Mouse (Mus musculus) limb, embryonic 14.5 days (tissue): ENCODE data around the gene Sestd1. TPM values are rescaled to one million over a fixed set of nuclear protein-coding genes. Genes with fewer than 3 reads are reported as not detected.

Experiments
- ATAC-seq: fragments of 200-750 bp; cut with Nextera tagmentation; 2 replicates; pipeline ENCODE4 v1.8.0; 2017; ENCODE audit warnings: low read depth, moderate number of reproducible peaks, moderate TSS enrichment; ENCODE audit not compliant: low FRiP score
- DNase-seq: peaks from one replicate; pipeline ENCODE4 v3.0.0-alpha.2; 2015; ENCODE audit warnings: low spot score
- H3K27ac ChIP-seq: fragments of 300-500 bp; sonication (generic); replicated peaks from 2 replicates; pipeline ENCODE4 v1.5.1; 2014; ENCODE audit warnings: low read depth, mild to moderate bottlenecking, low read length, moderate library complexity, mixed read lengths
- H3K27me3 ChIP-seq: fragments of 300-500 bp; sonication (generic); 2 replicates; pipeline ENCODE4 v1.6.1; 2014; ENCODE audit warnings: low read length, mixed read lengths; ENCODE audit not compliant: control insufficient read depth, insufficient read depth
- H3K36me3 ChIP-seq: fragments of 300-500 bp; sonication (generic); 2 replicates; pipeline ENCODE4 v1.6.1; 2014; ENCODE audit warnings: mild to moderate bottlenecking, low read length, moderate library complexity, mixed read lengths; ENCODE audit not compliant: control insufficient read depth, insufficient read depth
- H3K4me1 ChIP-seq: fragments of 300-500 bp; sonication (generic); 2 replicates; pipeline ENCODE4 v1.6.1; 2014; ENCODE audit warnings: antibody characterized with exemption, low read length, mixed read lengths; ENCODE audit not compliant: control insufficient read depth, insufficient read depth
- H3K4me2 ChIP-seq: fragments of 300-500 bp; sonication (generic); replicated peaks from 2 replicates; pipeline ENCODE4 v1.6.1; 2014; ENCODE audit warnings: low read depth, mild to moderate bottlenecking, low read length, moderate library complexity; ENCODE audit not compliant: severe bottlenecking
- H3K4me3 ChIP-seq: fragments of 300-500 bp; sonication (generic); replicated peaks from 2 replicates; pipeline ENCODE4 v1.5.1; 2014; ENCODE audit warnings: low read length
- H3K9ac ChIP-seq: fragments of 300-500 bp; sonication (generic); 2 replicates; pipeline ENCODE4 v1.6.1; 2014; ENCODE audit warnings: mild to moderate bottlenecking, low read depth, low read length, moderate library complexity; ENCODE audit not compliant: severe bottlenecking
- H3K9me3 ChIP-seq: fragments of 300-500 bp; sonication (generic); 2 replicates; pipeline ENCODE4 v1.6.1; 2016; ENCODE audit warnings: low read length; ENCODE audit not compliant: control insufficient read depth
- POLR2A ChIP-seq: fragments of 200-500 bp; IDR thresholded peaks from 2 replicates; pipeline ENCODE4 v1.8.0; 2012; ENCODE audit warnings: inconsistent platforms, mild to moderate bottlenecking, moderate library complexity, borderline replicate concordance; ENCODE audit not compliant: insufficient read depth, insufficient read length; ENCODE audit errors: extremely low read depth
- WGBS: fragments of 180-500 bp; shearing (Covaris S2); extraction: QIAGEN DNeasy Blood & Tissue Kit; methylation state at CpG from one replicate; pipeline ENCODE4 v1.1.7; 2014; 5-methylcytosine and 5-hydroxymethylcytosine counted together
- polyA plus RNA-seq, 2 experiments: library from polyadenylated mRNA; depleted of rRNA in 1 of 2; stranded (reverse) in 1 of 2; unstranded in 1 of 2; fragments of >200 nt; fragmentation: Nextera tagmentation in 1 of 2; extraction: Ambion mirVana in 1 of 2; gene quantifications; 2 replicates each; pipeline versions ENCODE4 v1.2.1 to v1.2.3; 2012 to 2014

Sestd1 gene
- polyA plus RNA-seq, 2 experiments: 23.8 to 25.4 TPM

- no peak for ATAC-seq
- TF ChIP-seq POLR2A: no peak
- Histone ChIP-seq H3K4me2 (no peak overlapping the region), H3K9me3 (no peaks in the 10 kb centered on the region), H3K27me3 (no peaks in the 10 kb centered on the region), H3K9ac (no peak overlapping the region), H3K27ac (no peak overlapping the region), H3K4me1 (no peaks in the 10 kb centered on the region), H3K36me3 (peaks cover 60% of the 10 kb centered on the region), H3K4me3 (no peak overlapping the region)
- 92% methylated on average over 3 of the region's 3 CpGs for WGBS
- DNase-seq: no peak
These were observed 90.1 kb downstream of the Sestd1 start for GRCm38 (mm10) chr2:77190301-77190700.

- 95% methylated on average over 7 of the region's 7 CpGs for WGBS
- ATAC-seq: no peak
- H3K36me3 ChIP-seq: peaks cover 56% of the 10 kb centered on the region
- no peak overlapping the region for H3K4me3 ChIP-seq
- no peaks in the 10 kb centered on the region for H3K9me3 ChIP-seq
- no peak overlapping the region for H3K4me2 ChIP-seq
- H3K27me3 ChIP-seq: no peaks in the 10 kb centered on the region
- no peak for TF ChIP-seq POLR2A
- H3K4me1 ChIP-seq: no peaks in the 10 kb centered on the region
- no peak for DNase-seq
- no peak overlapping the region for H3K27ac ChIP-seq
- H3K9ac ChIP-seq: no peak overlapping the region
These were observed 90.7 kb downstream of the Sestd1 start for GRCm38 (mm10) chr2:77189671-77190070.

GRCm38 (mm10) chr2:77187501-77187900, 92.9 kb downstream of the Sestd1 start:
- Histone ChIP-seq H3K27ac (no peak overlapping the region), H3K4me3 (no peak overlapping the region), H3K36me3 (peaks cover 44% of the 10 kb centered on the region), H3K27me3 (no peaks in the 10 kb centered on the region), H3K4me1 (no peaks in the 10 kb centered on the region), H3K9me3 (no peaks in the 10 kb centered on the region), H3K4me2 (no peak overlapping the region), H3K9ac (no peak overlapping the region)
- 86% methylated on average over 3 of the region's 3 CpGs for WGBS
- no peak for TF ChIP-seq POLR2A
- no peak for ATAC-seq
- DNase-seq: no peak

GRCm38 (mm10) chr2:77186912-77187311, 93.5 kb downstream of the Sestd1 start:
- no peak overlapping the region for H3K4me3 ChIP-seq
- TF ChIP-seq POLR2A: no peak
- 52% methylated on average over 8 of the region's 8 CpGs for WGBS
- ATAC-seq (no peak), DNase-seq (no peak)
- no peak overlapping the region for H3K27ac ChIP-seq
- H3K36me3 ChIP-seq: peaks cover 41% of the 10 kb centered on the region
- no peak overlapping the region for H3K9ac ChIP-seq
- H3K4me2 ChIP-seq: no peak overlapping the region
- no peaks in the 10 kb centered on the region for H3K4me1 ChIP-seq
- H3K9me3 ChIP-seq: no peaks in the 10 kb centered on the region
- no peaks in the 10 kb centered on the region for H3K27me3 ChIP-seq

- Histone ChIP-seq H3K27ac (no peak overlapping the region), H3K27me3 (no peaks in the 10 kb centered on the region), H3K4me2 (no peak overlapping the region), H3K9ac (no peak overlapping the region), H3K9me3 (no peaks in the 10 kb centered on the region), H3K4me1 (no peaks in the 10 kb centered on the region), H3K36me3 (peaks cover 23% of the 10 kb centered on the region), H3K4me3 (no peak overlapping the region)
- ATAC-seq: no peak
- no peak for DNase-seq
- TF ChIP-seq POLR2A: no peak
- 83% methylated on average over 8 of the region's 8 CpGs for WGBS
These were observed 96.3 kb downstream of the Sestd1 start for GRCm38 (mm10) chr2:77184049-77184571.

GRCm38 (mm10) chr2:77183646-77184045, 96.7 kb downstream of the Sestd1 start:
- no peaks in the 10 kb centered on the region for H3K9me3 ChIP-seq
- H3K4me2 ChIP-seq: no peak overlapping the region
- H3K9ac ChIP-seq: no peak overlapping the region
- DNase-seq (no peak), ATAC-seq (no peak)
- H3K27ac ChIP-seq: no peak overlapping the region
- 91% methylated on average over 2 of the region's 2 CpGs for WGBS
- no peaks in the 10 kb centered on the region for H3K27me3 ChIP-seq
- TF ChIP-seq POLR2A: no peak
- no peak overlapping the region for H3K4me3 ChIP-seq
- H3K36me3 ChIP-seq: peaks cover 23% of the 10 kb centered on the region
- H3K4me1 ChIP-seq: no peaks in the 10 kb centered on the region
